Mouse (Mus musculus) thymus, adult 2 months (tissue): ENCODE measurements around the gene Lpar3. TPM values are rescaled to one million over a fixed set of nuclear protein-coding genes. Genes with fewer than 3 reads are reported as not detected.

Experiments
- DNase-seq: peaks from one replicate; pipeline ENCODE4 v3.0.0; 2021
- H3K27ac ChIP-seq: fragments of 200-500 bp; 2 replicates; pipeline ENCODE4 v1.5.1; 2012; ENCODE audit warnings: low read length, control low read depth; ENCODE audit not compliant: control insufficient read depth, insufficient read depth
- H3K27me3 ChIP-seq: fragments of 200-500 bp; 2 replicates; pipeline ENCODE4 v1.6.1; 2012; ENCODE audit warnings: mild to moderate bottlenecking, low read length, moderate library complexity, mixed read lengths; ENCODE audit not compliant: control insufficient read depth, insufficient read depth
- H3K36me3 ChIP-seq: fragments of 200-500 bp; 2 replicates; pipeline ENCODE4 v1.6.1; 2012; ENCODE audit warnings: mild to moderate bottlenecking, low read length, moderate library complexity; ENCODE audit not compliant: control insufficient read depth, insufficient read depth
- H3K4me1 ChIP-seq: fragments of 200-500 bp; replicated peaks from 2 replicates; pipeline ENCODE4 v1.6.1; 2012; ENCODE audit warnings: low read length; ENCODE audit not compliant: control insufficient read depth, insufficient read depth
- H3K4me3 ChIP-seq: fragments of 200-500 bp; 2 replicates; pipeline ENCODE4 v1.5.1; 2012; ENCODE audit warnings: mild to moderate bottlenecking, low read length, control low read depth, moderate library complexity; ENCODE audit not compliant: control insufficient read depth, insufficient read depth
- CTCF ChIP-seq: fragments of 200-500 bp; IDR thresholded peaks from 2 replicates; pipeline ENCODE4 v1.5.1; 2012; ENCODE audit warnings: mild to moderate bottlenecking, control low read depth, low read length, moderate library complexity, borderline replicate concordance; ENCODE audit not compliant: control insufficient read depth, poor library complexity, insufficient read depth; ENCODE audit errors: extremely low read depth
- POLR2A ChIP-seq: fragments of 200-500 bp; IDR thresholded peaks from 2 replicates; pipeline ENCODE4 v1.6.1; 2012; ENCODE audit warnings: mild to moderate bottlenecking, low read length, control low read depth, moderate library complexity; ENCODE audit not compliant: control insufficient read depth, poor library complexity, insufficient read depth; ENCODE audit errors: extremely low read depth
- WGBS: fragments of 180-500 bp; shearing (Covaris S2); methylation state at CpG from one replicate; pipeline ENCODE4 v1.1.7; 2018; 5-methylcytosine and 5-hydroxymethylcytosine counted together
- polyA plus RNA-seq: library from polyadenylated mRNA; depleted of rRNA; stranded (reverse); fragments of >200 nt; gene quantifications from 2 replicates; pipeline ENCODE4 v1.2.3, GENCODE M21; 2012

Gene Lpar3
- polyA plus RNA-seq, 1 experiment, result 2.3 TPM

- DNase-seq, result no peak
- 0 out of 2 replicates have a peak, but pooled peaks cover 4% of the 10 kb centered on the region for H3K27me3 ChIP-seq
- 94% methylated on average over 4 of the region's 4 CpGs for WGBS
- H3K4me3 ChIP-seq, result no peak overlapping the region
- H3K27ac ChIP-seq, result no peak overlapping the region
- TF ChIP-seq CTCF (no peak), POLR2A (no peak)
- no peaks in the 10 kb centered on the region for H3K4me1 ChIP-seq
- H3K36me3 ChIP-seq, result no peaks in the 10 kb centered on the region
These were observed 56.2 kb downstream of the Lpar3 start for GRCm38 (mm10) chr3:146276991-146277390.

GRCm38 (mm10) chr3:146277456-146277855 is 56.7 kb downstream of the Lpar3 start:
- H3K4me1 ChIP-seq, result no peaks in the 10 kb centered on the region
- 84% methylated on average over 11 of the region's 11 CpGs for WGBS
- peak; percentile 8 for DNase-seq
- no peak overlapping the region for H3K4me3 ChIP-seq
- no peak overlapping the region for H3K27ac ChIP-seq
- 0 out of 2 replicates have a peak, but pooled peaks cover 4% of the 10 kb centered on the region for H3K27me3 ChIP-seq
- no peaks in the 10 kb centered on the region for H3K36me3 ChIP-seq
- no peak for TF ChIP-seq CTCF
- no peak for TF ChIP-seq POLR2A

GRCm38 (mm10) chr3:146278195-146279140 is 57.7 kb downstream of the Lpar3 start:
- no peaks in the 10 kb centered on the region for H3K4me1 ChIP-seq
- H3K4me3 ChIP-seq, result no peak overlapping the region
- no peak overlapping the region for H3K27ac ChIP-seq
- no peak for TF ChIP-seq CTCF
- 0 out of 2 replicates have a peak, but pooled peaks cover 4% of the 10 kb centered on the region for H3K27me3 ChIP-seq
- 93% methylated on average over 13 of the region's 13 CpGs for WGBS
- H3K36me3 ChIP-seq, result no peaks in the 10 kb centered on the region
- DNase-seq, result no peak

GRCm38 (mm10) chr3:146283732-146284361 is 63.1 kb downstream of the Lpar3 start:
- Histone ChIP-seq H3K27me3 (no peaks in the 10 kb centered on the region), H3K27ac (no peak overlapping the region), H3K4me3 (no peak overlapping the region), H3K36me3 (no peaks in the 10 kb centered on the region), H3K4me1 (no peaks in the 10 kb centered on the region)
- TF ChIP-seq CTCF, result no peak
- TF ChIP-seq POLR2A, result no peak
- no peak for DNase-seq
- WGBS, result 61% methylated on average over 3 of the region's 3 CpGs

GRCm38 (mm10) chr3:146286118-146286517 is 65.4 kb downstream of the Lpar3 start:
- H3K27ac ChIP-seq, result no peak overlapping the region
- WGBS, result 89% methylated on average over 4 of the region's 4 CpGs

GRCm38 (mm10) chr3:146291928-146292327 is 71.2 kb downstream of the Lpar3 start:
- Histone ChIP-seq H3K4me1 (no peaks in the 10 kb centered on the region), H3K27me3 (no peaks in the 10 kb centered on the region), H3K4me3 (no peak overlapping the region), H3K27ac (no peak overlapping the region), H3K36me3 (no peaks in the 10 kb centered on the region)
- DNase-seq, result no peak
- 87% methylated on average over 3 of the region's 3 CpGs for WGBS
- no peak for TF ChIP-seq POLR2A
- no peak for TF ChIP-seq CTCF

More at GRCm38 (mm10) chr3:146286118-146286517, 65.4 kb downstream of the Lpar3 start:
- TF ChIP-seq POLR2A (no peak), CTCF (no peak)
- DNase-seq, result no peak
- Histone ChIP-seq H3K36me3 (no peaks in the 10 kb centered on the region), H3K27me3 (no peaks in the 10 kb centered on the region), H3K4me1 (no peaks in the 10 kb centered on the region), H3K4me3 (no peak overlapping the region)
